Mouse (Mus musculus) MEL (cell line): ENCODE data around the gene Magt1. TPM values are rescaled to one million over a fixed set of nuclear protein-coding genes. Genes with fewer than 3 reads are reported as not detected.

ENCODE experiments used
- DNase-seq: peaks from one replicate; pipeline ENCODE4 v3.0.0; 2011; ENCODE audit warnings: low read depth, low spot score
- H3K27ac ChIP-seq: 2 replicates; pipeline ENCODE4 v1.5.1; 2012; ENCODE audit warnings: low read depth, mild to moderate bottlenecking, control low read depth, low read length, moderate library complexity; ENCODE audit not compliant: control insufficient read depth
- H3K27me3 ChIP-seq, 2 experiments: fragments of 150-350 bp in 1 of 2; sonication (generic) in 1 of 2; 2 replicates each; pipeline ENCODE4 v1.6.1; 2012; ENCODE audit warnings: low read length in 2 of 2, mild to moderate bottlenecking in 2 of 2, improper control_type of control experiment in 1 of 2, moderate library complexity in 1 of 2; ENCODE audit not compliant: insufficient read depth in 2 of 2, control insufficient read depth in 1 of 2
- H3K36me3 ChIP-seq, 2 experiments: 2 replicates each; pipeline ENCODE4 v1.6.1; 2012 to 2014; ENCODE audit warnings: low read length in 2 of 2, improper control_type of control experiment in 1 of 2, inconsistent platforms in 1 of 2, mild to moderate bottlenecking in 1 of 2; ENCODE audit not compliant: insufficient read depth in 2 of 2, control insufficient read depth in 1 of 2
- H3K4me1 ChIP-seq, 2 experiments: fragments of 150-350 bp in 1 of 2; sonication (generic) in 1 of 2; 2 replicates each; pipeline ENCODE4 v1.6.1; 2012; ENCODE audit warnings: low read length in 2 of 2, improper control_type of control experiment in 1 of 2, mild to moderate bottlenecking in 1 of 2; ENCODE audit not compliant: insufficient read depth in 2 of 2, control insufficient read depth in 1 of 2
- H3K4me3 ChIP-seq, 2 experiments: fragments of 150-350 bp in 1 of 2; sonication (generic) in 1 of 2; 2 replicates each; pipeline ENCODE4 v1.5.1; 2012; ENCODE audit warnings: low read depth in 2 of 2, low read length in 2 of 2, mild to moderate bottlenecking in 2 of 2, moderate library complexity in 2 of 2, control low read depth in 1 of 2, improper control_type of control experiment in 1 of 2; ENCODE audit not compliant: control insufficient read depth in 1 of 2, insufficient read depth in 1 of 2
- H3K79me2 ChIP-seq: 2 replicates; pipeline ENCODE4 v1.6.1; 2012; ENCODE audit warnings: mild to moderate bottlenecking, low read length, moderate library complexity; ENCODE audit not compliant: control insufficient read depth, poor library complexity, insufficient read depth
- H3K9ac ChIP-seq: 2 replicates; pipeline ENCODE4 v1.6.1; 2012; ENCODE audit warnings: low read depth, mild to moderate bottlenecking, control low read depth, low read length, moderate library complexity; ENCODE audit not compliant: control insufficient read depth, poor library complexity, severe bottlenecking
- H3K9me3 ChIP-seq: fragments of 150-350 bp; sonication (generic); replicated peaks from 2 replicates; pipeline ENCODE4 v1.6.1; 2012; ENCODE audit warnings: mild to moderate bottlenecking, low read length, improper control_type of control experiment, moderate library complexity; ENCODE audit not compliant: insufficient read depth
- CTCF ChIP-seq, 3 experiments: IDR thresholded peaks in 2 of 3; conservative IDR thresholded peaks in 1 of 3; 2 replicates each; pipeline ENCODE4 v1.5.1; 2011 to 2012; ENCODE audit warnings: low read length in 3 of 3, low read depth in 2 of 3, mild to moderate bottlenecking in 2 of 3, improper control_type of control experiment in 1 of 3, inconsistent platforms in 1 of 3, mixed read lengths in 1 of 3, moderate library complexity in 1 of 3; ENCODE audit not compliant: control insufficient read depth in 1 of 3, insufficient read depth in 1 of 3, poor library complexity in 1 of 3, severe bottlenecking in 1 of 3
- E2F4 ChIP-seq: IDR thresholded peaks from 2 replicates; pipeline ENCODE4 v1.6.1; 2011; ENCODE audit warnings: low read depth, low read length, improper control_type of control experiment, borderline replicate concordance
- ELF1 ChIP-seq: IDR thresholded peaks from 2 replicates; pipeline ENCODE4 v1.6.1; 2014; ENCODE audit warnings: low read depth, mild to moderate bottlenecking, inconsistent platforms, low read length, improper control_type of control experiment, moderate library complexity
- EP300 ChIP-seq, 2 experiments: IDR thresholded peaks; 2 replicates each; pipeline ENCODE4 v1.6.1; 2011; ENCODE audit warnings: improper control_type of control experiment in 2 of 2, low read length in 2 of 2, low read depth in 1 of 2, mild to moderate bottlenecking in 1 of 2
- GATA1 ChIP-seq: IDR thresholded peaks from 2 replicates; pipeline ENCODE4 v1.6.1; 2011; ENCODE audit warnings: low read depth, low read length, improper control_type of control experiment
- JUND ChIP-seq: IDR thresholded peaks from 2 replicates; pipeline ENCODE4 v1.6.1; 2011; ENCODE audit warnings: low read depth, mild to moderate bottlenecking, improper control_type of control experiment, low read length
- KAT2A ChIP-seq: conservative IDR thresholded peaks from 2 replicates; pipeline ENCODE4 v1.6.1; 2012; ENCODE audit warnings: low read depth, low read length, improper control_type of control experiment, inconsistent platforms
- MAX ChIP-seq: IDR thresholded peaks from 2 replicates; pipeline ENCODE4 v1.6.1; 2011; ENCODE audit warnings: low read length, improper control_type of control experiment
- MAZ ChIP-seq: IDR thresholded peaks from 2 replicates; pipeline ENCODE4 v1.6.1; 2012; ENCODE audit warnings: low read depth, mild to moderate bottlenecking, inconsistent platforms, low read length, improper control_type of control experiment
- MEF2A ChIP-seq: IDR thresholded peaks from 2 replicates; pipeline ENCODE4 v1.6.1; 2014; ENCODE audit warnings: low read depth, mild to moderate bottlenecking, inconsistent platforms, low read length, improper control_type of control experiment; ENCODE audit not compliant: poor library complexity, insufficient replicate concordance, severe bottlenecking; ENCODE audit errors: extremely low read depth
- MXI1 ChIP-seq: IDR thresholded peaks from 2 replicates; pipeline ENCODE4 v1.6.1; 2011; ENCODE audit warnings: mild to moderate bottlenecking, low read depth, low read length, improper control_type of control experiment
- MYB ChIP-seq: IDR thresholded peaks from 2 replicates; pipeline ENCODE4 v1.6.1; 2011; ENCODE audit warnings: mild to moderate bottlenecking, low read depth, low read length, improper control_type of control experiment
- NRF1 ChIP-seq: IDR thresholded peaks from 2 replicates; pipeline ENCODE4 v1.6.1; 2014; ENCODE audit warnings: low read depth, mild to moderate bottlenecking, inconsistent platforms, low read length, improper control_type of control experiment, moderate library complexity; ENCODE audit not compliant: poor library complexity, insufficient read depth, severe bottlenecking
- POLR2A ChIP-seq, 2 experiments: IDR thresholded peaks; 2 replicates each; pipeline ENCODE4 v1.6.1; 2011 to 2012; ENCODE audit warnings: low read length in 2 of 2, mild to moderate bottlenecking in 2 of 2, control low read depth in 1 of 2, improper control_type of control experiment in 1 of 2, low read depth in 1 of 2, moderate library complexity in 1 of 2; ENCODE audit not compliant: control insufficient read depth in 1 of 2, insufficient read depth in 1 of 2, poor library complexity in 1 of 2
- RAD21 ChIP-seq: IDR thresholded peaks from 2 replicates; pipeline ENCODE4 v1.6.1; 2011; ENCODE audit warnings: mild to moderate bottlenecking, low read depth, low read length, improper control_type of control experiment
- SMC3 ChIP-seq: IDR thresholded peaks from 2 replicates; pipeline ENCODE4 v1.6.1; 2011; ENCODE audit warnings: low read depth, low read length, improper control_type of control experiment
- TAL1 ChIP-seq: IDR thresholded peaks from 2 replicates; pipeline ENCODE4 v1.6.1; 2012; ENCODE audit warnings: mild to moderate bottlenecking, inconsistent platforms, low read length, moderate library complexity, mixed read lengths
- TBP ChIP-seq: IDR thresholded peaks from 2 replicates; pipeline ENCODE4 v1.8.0; 2011; ENCODE audit warnings: low read depth, low read length, improper control_type of control experiment
- TCF12 ChIP-seq: IDR thresholded peaks from 2 replicates; pipeline ENCODE4 v1.6.1; 2014; ENCODE audit warnings: low read depth, mild to moderate bottlenecking, inconsistent platforms, low read length, improper control_type of control experiment, moderate library complexity
- UBTF ChIP-seq: IDR thresholded peaks from 2 replicates; pipeline ENCODE4 v1.6.1; 2012; ENCODE audit warnings: low read depth, mild to moderate bottlenecking, inconsistent platforms, low read length, improper control_type of control experiment, moderate library complexity, borderline replicate concordance; ENCODE audit not compliant: insufficient read depth
- USF1 ChIP-seq: IDR thresholded peaks from 2 replicates; pipeline ENCODE4 v1.6.1; 2014; ENCODE audit warnings: low read depth, mild to moderate bottlenecking, inconsistent platforms, low read length, improper control_type of control experiment, moderate library complexity
- USF2 ChIP-seq, 2 experiments: IDR thresholded peaks; 2 replicates each; pipeline ENCODE4 v1.6.1; 2011 to 2012; ENCODE audit warnings: improper control_type of control experiment in 2 of 2, low read length in 2 of 2, borderline replicate concordance in 1 of 2, inconsistent platforms in 1 of 2, low read depth in 1 of 2, mild to moderate bottlenecking in 1 of 2; ENCODE audit not compliant: insufficient read depth in 1 of 2
- ZNF384 ChIP-seq: IDR thresholded peaks from 2 replicates; pipeline ENCODE4 v1.6.1; 2012; ENCODE audit warnings: low read depth, mild to moderate bottlenecking, inconsistent platforms, low read length, improper control_type of control experiment
- polyA plus RNA-seq, 2 experiments: library from polyadenylated mRNA; stranded (reverse) in 1 of 2; unstranded in 1 of 2; fragments of >175 nt in 1 of 2; fragments of >200 nt in 1 of 2; gene quantifications; 2 replicates each; pipeline versions ENCODE4 v1.2.1 to v1.2.4; 2012; ENCODE audit warnings: low replicate concordance in 2 of 2, low read depth in 1 of 2; ENCODE audit not compliant: insufficient read length in 2 of 2, insufficient read depth in 1 of 2, missing spikeins in 1 of 2
- total RNA-seq: library from RNA; depleted of rRNA; stranded (reverse); fragments of 300-350 nt; gene quantifications from 2 replicates; pipeline ENCODE4 v1.2.3, GENCODE M21; 2012

The Magt1 gene
- total and polyA plus RNA-seq, 3 experiments = 34.3 to 36.2 TPM; not detected in 1

DNA sequence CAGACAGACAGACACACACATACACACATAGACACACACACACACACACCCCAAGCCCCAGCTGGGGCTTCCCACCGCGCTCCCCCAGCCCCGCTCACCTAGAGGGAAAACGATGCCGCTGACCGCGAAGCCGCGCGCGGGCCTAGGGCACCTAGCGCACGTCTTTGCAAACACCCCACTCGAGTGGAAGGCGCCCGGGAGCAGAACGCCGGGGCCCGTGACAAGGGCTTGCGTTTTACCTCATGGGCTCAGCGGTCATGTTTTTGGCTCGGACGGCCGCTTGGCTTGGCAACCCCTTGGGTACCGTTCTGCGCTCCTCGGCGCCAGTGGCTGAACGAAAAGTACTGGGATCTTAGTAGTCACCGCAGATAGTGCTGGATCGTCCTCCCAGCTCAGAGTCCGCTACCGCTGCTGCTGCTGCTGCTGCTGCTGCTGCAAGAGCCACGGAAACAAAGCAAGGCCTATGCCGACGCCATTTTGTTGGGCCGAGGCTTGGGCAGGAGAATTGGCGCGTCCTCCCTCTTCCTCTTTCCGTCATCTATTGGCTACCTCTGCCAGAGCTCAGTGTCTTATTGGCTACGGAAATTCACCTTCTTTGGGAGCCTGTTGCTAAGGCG is 82.7 kb downstream of the Magt1 start, which contains the start of gene Atrx (continued):
- TF ChIP-seq USF1 (no peak), USF2 (IDR thresholded peaks at IDR 0.05; ENCODE audit: borderline replicate concordance in 1 of 2, insufficient read depth in 1 of 2, low read depth in 1 of 2, low read length in 2 of 2) (no peak)

DNA sequence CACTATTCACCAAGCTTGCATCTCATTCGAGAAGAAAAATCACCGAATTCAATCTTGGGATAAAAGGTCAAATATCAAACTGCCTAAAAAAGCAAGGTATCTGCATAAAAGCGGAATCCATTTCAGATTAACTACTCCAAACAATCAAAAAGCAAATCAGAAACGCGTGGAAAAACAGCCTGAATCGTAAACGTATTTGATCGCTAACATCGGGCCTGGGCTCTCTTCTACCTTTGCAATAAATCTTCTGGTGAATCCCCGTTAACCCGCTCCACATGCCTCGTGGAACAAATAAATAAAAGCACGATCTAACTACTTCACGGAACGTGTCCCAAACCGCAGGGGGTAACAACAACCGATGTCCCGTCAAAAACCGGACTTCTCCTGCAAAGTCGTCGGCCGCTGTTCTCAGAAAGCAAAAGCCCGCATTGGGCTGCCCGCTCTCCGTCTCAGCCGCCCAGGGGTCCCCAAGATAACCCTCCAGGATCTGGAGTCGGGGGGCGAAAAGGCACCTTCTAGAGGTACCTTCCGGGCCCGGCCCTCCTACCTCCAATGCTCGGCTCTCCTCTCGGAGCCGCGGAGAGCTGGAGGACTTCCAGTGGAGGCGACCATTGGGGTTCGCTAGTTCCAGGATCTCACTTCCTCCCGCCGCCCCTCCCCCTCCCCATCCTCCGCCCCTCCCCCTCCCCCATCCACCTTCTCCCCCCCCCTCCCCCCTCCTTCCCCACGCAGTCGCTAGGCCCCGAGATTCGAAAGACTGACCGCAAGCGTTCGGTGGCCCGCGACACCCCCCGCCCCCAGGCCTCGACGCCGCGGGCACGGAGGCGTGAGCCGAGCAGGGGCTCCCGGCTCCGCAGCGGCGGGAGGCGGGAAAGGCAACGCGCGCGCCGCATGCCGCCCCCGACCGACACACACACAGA is 83.5 kb downstream of the Magt1 start:
- H3K4me1 ChIP-seq = peaks cover 3 to 9% of the 10 kb centered on the region in 2 experiments

DNA sequence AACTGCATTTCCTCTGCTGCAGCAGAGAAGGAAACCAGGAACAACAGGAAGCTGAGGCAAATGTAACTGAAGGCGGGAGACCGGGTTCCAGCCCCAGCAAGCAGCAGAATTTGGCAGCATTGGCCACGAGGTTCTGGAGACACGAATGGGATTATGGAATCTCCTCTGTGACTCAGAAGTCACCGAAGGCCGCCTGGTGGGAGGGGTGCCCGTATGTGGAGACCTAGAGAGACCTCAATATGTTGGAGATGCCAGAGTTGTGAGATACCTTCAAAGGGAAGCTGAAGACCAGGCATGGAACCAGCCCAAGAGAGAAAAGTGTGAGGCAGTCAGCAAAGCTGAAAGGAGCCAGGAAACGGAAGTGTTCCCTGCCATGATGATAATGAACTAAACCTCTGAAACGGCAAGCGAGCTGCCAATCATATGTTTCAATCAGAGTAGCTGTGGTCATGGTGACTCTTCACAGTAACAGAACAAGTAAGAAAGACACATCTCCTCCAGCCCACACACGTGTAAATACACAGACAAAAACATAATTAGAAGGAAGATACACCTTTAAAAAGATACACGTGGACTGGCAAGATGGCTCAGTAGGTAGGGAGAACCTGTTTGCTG is 85.5 kb downstream of the Magt1 start:
- H3K27ac ChIP-seq = no peak overlapping the region
- H3K79me2 ChIP-seq = peaks cover 59% of the 10 kb centered on the region
- DNase-seq = peak; percentile 24
- H3K4me3 ChIP-seq = no peak overlapping the region
- no peak overlapping the region for H3K9ac ChIP-seq
- H3K36me3 ChIP-seq = peaks cover 2 to 17% of the 10 kb centered on the region in 2 experiments; a peak in 3 of 4 replicates
- H3K4me1 ChIP-seq = peaks cover 3 to 9% of the 10 kb centered on the region in 2 experiments
- no peaks in the 10 kb centered on the region for H3K9me3 ChIP-seq
- H3K27me3 ChIP-seq = no peaks in the 10 kb centered on the region
- TF ChIP-seq MYB (no peak), E2F4 (no peak), EP300 (IDR thresholded peaks at IDR 0.05; ENCODE audit: low read depth in 1 of 2, low read length in 2 of 2) (no peak), TBP (no peak), JUND (no peak), CTCF (IDR thresholded peaks at IDR 0.05 in 2 of 3, conservative IDR thresholded peaks at IDR 0.05 in 1 of 3; ENCODE audit: control insufficient read depth in 1 of 3, insufficient read depth in 1 of 3, low read depth in 2 of 3, low read length in 3 of 3, poor library complexity in 1 of 3, severe bottlenecking in 1 of 3) (no peak), RAD21 (no peak), POLR2A (IDR thresholded peaks at IDR 0.05; ENCODE audit: control insufficient read depth in 1 of 2, insufficient read depth in 1 of 2, low read depth in 1 of 2, low read length in 2 of 2, poor library complexity in 1 of 2) (no peak), MEF2A (no peak), NRF1 (no peak), UBTF (no peak), SMC3 (no peak), USF1 (no peak), USF2 (IDR thresholded peaks at IDR 0.05; ENCODE audit: borderline replicate concordance in 1 of 2, insufficient read depth in 1 of 2, low read depth in 1 of 2, low read length in 2 of 2) (no peak), MAZ (no peak), ELF1 (no peak), ZNF384 (no peak), GATA1 (no peak), TAL1 (no peak), TCF12 (no peak)

More for the DNA sequence above, 83.5 kb downstream of the Magt1 start:
- peak overlapping the region; percentile 95 to 98 for H3K4me3 ChIP-seq
- no peaks in the 10 kb centered on the region for H3K27me3 ChIP-seq
- peaks cover 2 to 17% of the 10 kb centered on the region in 2 experiments; a peak in 3 of 4 replicates for H3K36me3 ChIP-seq
- TF ChIP-seq MXI1 (0 out of 2 replicates have a peak, but pooled peaks have one; percentile 43), KAT2A (no peak), MAX (no peak)
- TF ChIP-seq, all 39 proteins: peak for 1
- peak; percentile 51 for DNase-seq
- Histone ChIP-seq H3K9ac (peak overlapping the region; percentile 96), H3K9me3 (no peaks in the 10 kb centered on the region), H3K79me2 (peaks cover 48% of the 10 kb centered on the region), H3K27ac (peak overlapping the region; percentile 94)
